Mouse (Mus musculus) lung, embryonic 14.5 days (tissue): ENCODE data around the gene Itpr2. TPM values are rescaled to one million over a fixed set of nuclear protein-coding genes. Genes with fewer than 3 reads are reported as not detected.
A peak's percentile ranks its signal among the peaks of the same experiment; 100 is the strongest.

ENCODE experiments used
- ATAC-seq: fragments of 200-750 bp; cut with Nextera tagmentation; 2 replicates; pipeline ENCODE4 v1.8.0; 2017; ENCODE audit warnings: mild to moderate bottlenecking, moderate TSS enrichment, moderate library complexity; ENCODE audit not compliant: insufficient read depth
- DNase-seq: peaks from one replicate; pipeline ENCODE4 v3.0.0-alpha.2; 2015
- H3K27ac ChIP-seq: fragments of 300-500 bp; sonication (generic); 2 replicates; pipeline ENCODE4 v1.5.1; 2014; ENCODE audit warnings: low read depth, mild to moderate bottlenecking, moderate library complexity
- H3K27me3 ChIP-seq: fragments of 300-500 bp; sonication (generic); 2 replicates; pipeline ENCODE4 v1.6.1; 2014; ENCODE audit warnings: low read length, control low read depth; ENCODE audit not compliant: insufficient read depth
- H3K36me3 ChIP-seq: fragments of 300-500 bp; sonication (generic); 2 replicates; pipeline ENCODE4 v1.6.1; 2014; ENCODE audit warnings: control low read depth; ENCODE audit not compliant: insufficient read depth
- H3K4me1 ChIP-seq: fragments of 300-500 bp; sonication (generic); 2 replicates; pipeline ENCODE4 v1.6.1; 2014; ENCODE audit warnings: antibody characterized with exemption, control low read depth; ENCODE audit not compliant: insufficient read depth
- H3K4me2 ChIP-seq: fragments of 300-500 bp; sonication (generic); 2 replicates; pipeline ENCODE4 v1.6.1; 2014; ENCODE audit warnings: mild to moderate bottlenecking
- H3K4me3 ChIP-seq: fragments of 300-500 bp; sonication (generic); 2 replicates; pipeline ENCODE4 v1.5.1; 2014; ENCODE audit warnings: low read depth, low read length
- H3K9ac ChIP-seq: fragments of 300-500 bp; sonication (generic); 2 replicates; pipeline ENCODE4 v1.6.1; 2014
- H3K9me3 ChIP-seq: fragments of 300-500 bp; sonication (generic); 2 replicates; pipeline ENCODE4 v1.6.1; 2016; ENCODE audit warnings: low read depth, low read length, control low read depth
- CTCF ChIP-seq: IDR thresholded peaks from 2 replicates; pipeline ENCODE4 v1.5.1; 2016; ENCODE audit warnings: antibody characterized with exemption, low read depth
- WGBS: fragments of 180-500 bp; shearing (Covaris S2); extraction: QIAGEN DNeasy Blood & Tissue Kit; methylation state at CpG from one replicate; pipeline ENCODE4 v1.1.7; 2014; 5-methylcytosine and 5-hydroxymethylcytosine counted together
- polyA plus RNA-seq: library from polyadenylated mRNA; unstranded; fragments of >200 nt; fragmentation: Nextera tagmentation; extraction: Ambion mirVana; gene quantifications from 2 replicates; pipeline ENCODE4 v1.2.1, GENCODE M21; 2014

Gene Itpr2
- polyA plus RNA-seq, 1 experiment from 2014 or later: 13.1 TPM

GRCm38 (mm10) chr6:146270776-146271533, 231.1 kb downstream of the Itpr2 start:
- DNase-seq (peak; percentile 80), ATAC-seq (peak; percentile 94)
- 47% methylated on average over 12 of the region's 12 CpGs for WGBS
- Histone ChIP-seq H3K9me3 (no peaks in the 10 kb centered on the region), H3K27ac (no peak overlapping the region), H3K4me1 (no peaks in the 10 kb centered on the region; the same call in 1 of the 2 replicates), H3K27me3 (no peaks in the 10 kb centered on the region), H3K9ac (no peak overlapping the region), H3K4me2 (no peak overlapping the region), H3K36me3 (no peaks in the 10 kb centered on the region), H3K4me3 (no peak overlapping the region)
- TF ChIP-seq CTCF: no peak

GRCm38 (mm10) chr6:146270162-146270561, 231.9 kb downstream of the Itpr2 start:
- no peak overlapping the region for H3K27ac ChIP-seq
- 28% methylated on average over 5 of the region's 5 CpGs for WGBS
- H3K4me3 ChIP-seq: no peak overlapping the region
- H3K4me1 ChIP-seq: no peaks in the 10 kb centered on the region; the same call in 1 of the 2 replicates
- no peak for ATAC-seq
- no peak overlapping the region for H3K9ac ChIP-seq
- no peak overlapping the region for H3K4me2 ChIP-seq
- TF ChIP-seq CTCF: no peak
- peak; percentile 72 for DNase-seq
- H3K9me3 ChIP-seq: no peaks in the 10 kb centered on the region
- H3K27me3 ChIP-seq: no peaks in the 10 kb centered on the region
- H3K36me3 ChIP-seq: no peaks in the 10 kb centered on the region

GRCm38 (mm10) chr6:146269291-146269690, 232.7 kb downstream of the Itpr2 start:
- no peak for TF ChIP-seq CTCF
- Histone ChIP-seq H3K27me3 (no peaks in the 10 kb centered on the region), H3K27ac (no peak overlapping the region), H3K4me1 (no peaks in the 10 kb centered on the region; the same call in 1 of the 2 replicates), H3K9ac (no peak overlapping the region), H3K4me2 (no peak overlapping the region), H3K36me3 (no peaks in the 10 kb centered on the region), H3K9me3 (no peaks in the 10 kb centered on the region), H3K4me3 (no peak overlapping the region)
- WGBS: 88% methylated on average over 5 of the region's 5 CpGs
- ATAC-seq: no peak
- DNase-seq: no peak

GRCm38 (mm10) chr6:146260674-146261376, 241.2 kb downstream of the Itpr2 start:
- TF ChIP-seq CTCF: no peak
- no peak for ATAC-seq

GRCm38 (mm10) chr6:146258751-146259150, 243.3 kb downstream of the Itpr2 start:
- Histone ChIP-seq H3K4me1 (no peaks in the 10 kb centered on the region), H3K36me3 (no peaks in the 10 kb centered on the region), H3K4me3 (no peak overlapping the region), H3K4me2 (no peak overlapping the region), H3K9me3 (peaks cover 4% of the 10 kb centered on the region; the same call in 1 of the 2 replicates), H3K27me3 (no peaks in the 10 kb centered on the region), H3K9ac (no peak overlapping the region), H3K27ac (no peak overlapping the region)
- no peak for ATAC-seq
- WGBS: 92% methylated on average over 5 of the region's 5 CpGs
- DNase-seq: no peak
- TF ChIP-seq CTCF: no peak

More at GRCm38 (mm10) chr6:146260674-146261376, 241.2 kb downstream of the Itpr2 start:
- Histone ChIP-seq H3K4me1 (no peaks in the 10 kb centered on the region), H3K27ac (no peak overlapping the region), H3K4me3 (no peak overlapping the region), H3K36me3 (no peaks in the 10 kb centered on the region), H3K27me3 (no peaks in the 10 kb centered on the region), H3K9ac (no peak overlapping the region), H3K9me3 (peaks cover 4% of the 10 kb centered on the region; the same call in 1 of the 2 replicates), H3K4me2 (no peak overlapping the region)
- 83% methylated on average over 7 of the region's 7 CpGs for WGBS
- no peak for DNase-seq

GRCm38 (mm10) chr6:146258261-146258660, 243.8 kb downstream of the Itpr2 start:
- H3K4me1 ChIP-seq: no peaks in the 10 kb centered on the region
- 94% methylated on average over 3 of the region's 3 CpGs for whole genome bisulfite sequencing
- ATAC-seq (no peak), DNase-seq (no peak)
- H3K9ac ChIP-seq: no peak overlapping the region
- H3K36me3 ChIP-seq: no peaks in the 10 kb centered on the region
- TF ChIP-seq CTCF: peak; percentile 36
- peaks cover 4% of the 10 kb centered on the region; the same call in 1 of the 2 replicates for H3K9me3 ChIP-seq
- H3K4me3 ChIP-seq: no peak overlapping the region
- no peak overlapping the region for H3K27ac ChIP-seq
- H3K4me2 ChIP-seq: no peak overlapping the region
- H3K27me3 ChIP-seq: no peaks in the 10 kb centered on the region
